Mouse (Mus musculus) bone marrow macrophage, adult 2 months (primary cell): Measurements from ENCODE around the gene Gstm4. TPM values are rescaled to one million over a fixed set of nuclear protein-coding genes. Genes with fewer than 3 reads are reported as not detected.

Source experiments
- H3K27ac ChIP-seq: 2 replicates; pipeline ENCODE4 v1.5.1; 2012; ENCODE audit warnings: low read depth, low read length; ENCODE audit not compliant: insufficient read depth
- H3K4me1 ChIP-seq: 2 replicates; pipeline ENCODE4 v1.6.1; 2012; ENCODE audit warnings: low read length; ENCODE audit not compliant: control insufficient read depth, insufficient read depth
- H3K4me3 ChIP-seq: 2 replicates; pipeline ENCODE4 v1.5.1; 2012; ENCODE audit warnings: mild to moderate bottlenecking, low read length, moderate library complexity; ENCODE audit not compliant: insufficient read depth
- CTCF ChIP-seq: IDR thresholded peaks from 2 replicates; pipeline ENCODE4 v1.5.1; 2012; ENCODE audit warnings: low read depth, mild to moderate bottlenecking, low read length, moderate library complexity
- POLR2A ChIP-seq: IDR thresholded peaks from 2 replicates; pipeline ENCODE4 v1.6.1; 2012; ENCODE audit warnings: mild to moderate bottlenecking, low read depth, low read length, borderline replicate concordance
- polyA plus RNA-seq: library from polyadenylated mRNA; stranded (reverse); fragments of >200 nt; gene quantifications from 2 replicates; pipeline ENCODE4 v1.2.4, GENCODE M21; 2012; ENCODE audit not compliant: missing spikeins, insufficient read depth, insufficient read length

The Gstm4 gene
- polyA plus RNA-seq, 1 experiment: 10.1 TPM

- peak overlapping the region; percentile 66 for H3K4me3 ChIP-seq
- no peak for TF ChIP-seq POLR2A
- TF ChIP-seq CTCF: no peak
- H3K27ac ChIP-seq: peak overlapping the region; percentile 63
- peaks cover 41% of the 10 kb centered on the region for H3K4me1 ChIP-seq
Observed at GRCm38 (mm10) chr3:108085721-108086469, 41.2 kb upstream of the Gstm4 start.

DNA sequence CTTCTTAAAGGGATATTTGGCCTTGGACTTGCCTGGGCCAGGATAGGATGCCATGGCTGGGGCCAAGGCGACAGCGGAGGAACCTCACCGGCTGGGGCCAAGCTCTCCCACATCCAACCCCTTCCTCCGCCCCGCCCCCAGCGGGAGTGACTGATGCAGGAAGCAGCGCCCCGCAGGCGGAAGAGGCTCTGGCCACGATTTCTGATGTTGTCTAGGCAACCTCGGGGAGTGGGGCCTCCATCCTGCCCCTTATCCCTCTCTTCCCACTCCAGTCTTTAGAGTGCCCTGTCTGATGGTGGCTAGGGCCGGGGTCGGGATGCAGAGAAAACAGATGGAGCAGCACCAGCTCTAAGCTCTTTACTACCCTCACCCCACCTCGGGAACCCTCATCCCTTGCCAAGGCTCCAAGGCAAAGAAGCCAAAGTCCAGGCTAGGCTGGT, 40.6 kb upstream of the Gstm4 start:
- peak overlapping the region; percentile 66 for H3K4me3 ChIP-seq
- peak overlapping the region; percentile 63 for H3K27ac ChIP-seq
- no peak for TF ChIP-seq POLR2A
- no peak for TF ChIP-seq CTCF
- peaks cover 41% of the 10 kb centered on the region for H3K4me1 ChIP-seq

DNA sequence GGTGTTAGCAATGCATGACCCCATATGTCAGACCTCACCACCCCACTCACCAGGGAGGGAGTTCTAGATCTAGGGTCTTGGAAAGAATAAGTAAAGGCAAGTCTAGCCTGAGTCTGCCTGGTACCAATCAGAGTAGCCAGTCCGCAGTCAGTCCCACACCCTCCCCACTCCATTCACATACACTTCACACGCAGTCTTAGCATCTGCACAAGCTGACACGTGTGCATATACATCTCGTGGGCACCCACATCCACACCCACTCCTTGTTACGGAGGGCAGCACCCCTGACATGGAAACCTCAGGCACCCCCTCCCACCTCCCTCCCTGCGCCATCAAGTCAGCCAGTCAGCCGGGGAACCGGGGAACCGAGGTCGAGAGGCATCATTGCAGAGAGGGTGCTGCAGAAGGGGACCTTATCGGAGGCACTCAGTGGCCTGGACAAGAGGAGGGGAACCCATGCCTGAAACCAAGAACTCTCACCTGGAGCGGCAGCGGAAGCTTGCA, 40.1 kb upstream of the Gstm4 start:
- TF ChIP-seq CTCF (no peak), POLR2A (no peak)
- peaks cover 41% of the 10 kb centered on the region for H3K4me1 ChIP-seq
- H3K4me3 ChIP-seq: peak overlapping the region; percentile 66
- H3K27ac ChIP-seq: no peak overlapping the region

DNA sequence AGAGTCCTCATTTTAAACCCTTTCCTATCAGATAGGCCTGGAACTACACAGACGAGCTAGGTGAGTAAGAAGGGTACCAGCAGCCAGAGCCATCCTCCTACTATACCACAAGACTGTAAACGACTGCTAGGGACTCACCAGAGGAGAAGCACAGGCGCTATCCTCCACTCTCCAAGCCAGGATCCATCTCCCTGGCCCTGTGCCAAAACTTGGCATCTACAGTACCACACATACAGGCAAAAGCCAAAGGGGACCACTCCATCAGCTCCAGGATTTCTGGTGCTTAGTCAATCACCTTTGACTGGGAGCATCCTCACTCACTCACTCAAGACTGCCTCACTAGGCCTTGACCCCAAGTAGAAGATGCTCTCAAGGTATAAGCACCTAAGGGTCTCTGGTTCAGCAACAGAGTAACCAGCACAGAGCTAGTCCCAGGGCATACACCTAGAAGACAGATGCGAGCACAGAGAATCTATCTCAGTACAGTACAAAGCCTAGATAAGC, 39.3 kb upstream of the Gstm4 start:
- peaks cover 39% of the 10 kb centered on the region for H3K4me1 ChIP-seq
- TF ChIP-seq CTCF: no peak
- no peak for TF ChIP-seq POLR2A
- no peak overlapping the region for H3K27ac ChIP-seq
- H3K4me3 ChIP-seq: no peak overlapping the region

GRCm38 (mm10) chr3:108083161-108083560, 38.5 kb upstream of the Gstm4 start:
- Histone ChIP-seq H3K4me3 (no peak overlapping the region; the same call in 1 of the 2 replicates), H3K27ac (no peak overlapping the region), H3K4me1 (peaks cover 35% of the 10 kb centered on the region)
- TF ChIP-seq POLR2A (no peak), CTCF (no peak)

GRCm38 (mm10) chr3:108082251-108082875, 37.7 kb upstream of the Gstm4 start:
- Histone ChIP-seq H3K4me3 (no peak overlapping the region), H3K4me1 (peaks cover 34% of the 10 kb centered on the region), H3K27ac (no peak overlapping the region)
- no peak for TF ChIP-seq POLR2A
- TF ChIP-seq CTCF: no peak

GRCm38 (mm10) chr3:108081681-108082080, 37.0 kb upstream of the Gstm4 start:
- peaks cover 27% of the 10 kb centered on the region for H3K4me1 ChIP-seq
- TF ChIP-seq POLR2A (no peak), CTCF (no peak)
- H3K27ac ChIP-seq: no peak overlapping the region
- H3K4me3 ChIP-seq: no peak overlapping the region

DNA sequence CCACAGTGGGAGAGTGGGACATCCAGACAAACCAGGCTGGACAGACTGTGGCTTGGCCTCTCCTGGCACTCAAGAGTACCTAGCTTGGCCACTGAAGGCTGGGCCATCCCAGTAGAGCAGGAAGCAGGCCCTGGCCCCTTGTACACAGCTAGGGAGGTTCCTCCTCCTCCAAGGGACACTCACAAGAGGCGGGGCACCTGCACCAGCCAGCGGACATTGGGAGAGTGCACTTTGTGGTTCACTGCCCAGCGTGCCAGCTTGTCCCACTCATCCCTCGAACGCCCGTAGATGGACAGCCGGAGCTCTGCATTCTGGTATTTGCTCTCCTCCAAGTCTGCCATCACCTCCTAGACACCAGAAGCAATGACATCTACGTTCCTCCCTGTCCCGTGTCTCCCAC, 32.1 kb upstream of the Gstm4 start:
- Histone ChIP-seq H3K4me1 (no peaks in the 10 kb centered on the region), H3K4me3 (no peak overlapping the region), H3K27ac (no peak overlapping the region)
- TF ChIP-seq POLR2A: no peak
- no peak for TF ChIP-seq CTCF

DNA sequence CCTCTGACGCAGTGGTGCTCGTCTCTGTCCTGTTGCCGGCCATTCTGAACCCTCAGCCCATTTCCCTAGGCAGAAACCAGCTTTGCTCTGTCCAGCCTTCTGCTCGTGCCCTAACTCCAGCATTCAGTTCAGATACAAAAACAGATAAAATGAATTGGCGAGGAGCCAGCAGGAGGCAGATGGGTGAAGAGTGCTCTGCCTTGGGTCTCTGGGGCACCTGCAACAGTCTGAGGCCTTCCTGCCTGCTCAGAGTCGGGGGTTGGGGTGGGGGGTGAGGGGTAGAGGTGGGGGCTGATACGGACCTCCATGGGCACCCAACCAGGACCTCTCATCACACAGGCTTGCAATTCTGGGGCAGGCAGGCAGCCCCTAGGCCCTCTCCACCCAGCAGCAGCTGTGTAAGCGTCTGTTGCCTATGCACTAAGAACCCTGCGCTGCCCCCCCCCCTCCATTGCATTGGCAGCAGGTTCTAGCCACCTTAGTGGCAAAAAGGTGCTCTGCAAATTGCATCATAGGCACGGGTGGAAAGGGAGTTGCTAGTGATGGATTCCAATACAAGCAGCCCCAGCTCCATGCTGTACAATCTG, 28.4 kb upstream of the Gstm4 start:
- peaks cover 3% of the 10 kb centered on the region; the same call in 1 of the 2 replicates for H3K4me1 ChIP-seq
- H3K27ac ChIP-seq: no peak overlapping the region
- H3K4me3 ChIP-seq: no peak overlapping the region
- TF ChIP-seq POLR2A: no peak
- TF ChIP-seq CTCF: no peak
